Mouse (Mus musculus): ENCODE measurements around the gene Psmc5. TPM values are rescaled to one million over a fixed set of nuclear protein-coding genes. Genes with fewer than 3 reads are reported as not detected.

Gene Psmc5
- polyA plus RNA-seq, 1 experiment from 2014 or later: 288 TPM

DNA sequence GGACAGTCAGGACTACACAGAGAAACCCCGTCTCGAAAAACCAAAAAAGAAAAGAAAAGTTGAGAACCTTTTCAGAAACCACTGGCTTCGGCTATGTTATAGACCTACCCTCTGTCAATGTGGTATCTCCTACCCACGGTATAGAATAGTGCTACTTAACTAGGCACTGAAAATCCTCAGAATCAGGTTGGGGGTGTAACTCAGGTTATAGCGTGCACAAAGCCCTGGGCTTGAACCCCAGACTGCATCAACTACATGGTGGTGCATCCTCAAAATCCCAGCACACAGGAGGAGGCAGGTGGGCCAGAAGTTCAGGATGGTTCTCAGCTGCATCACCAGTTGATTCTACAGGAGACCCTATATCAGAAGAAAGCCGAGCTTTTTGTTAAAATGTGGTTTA lies 17.9 kb downstream of the Psmc5 start:
- Histone ChIP-seq H3K9me3 (ENCODE audit: low read depth, low read length) (no peaks in the 10 kb centered on the region), H3K4me1 (ENCODE audit: insufficient read depth) (peaks cover 25% of the 10 kb centered on the region), H3K27me3 (ENCODE audit: insufficient read depth, low read length) (no peaks in the 10 kb centered on the region), H3K9ac (0 out of 2 replicates have a peak overlapping the region, but pooled peaks have one; percentile 60), H3K4me3 (ENCODE audit: low read depth, low read length) (peak overlapping the region; percentile 98; the same call in 1 of the 2 replicates), H3K4me2 (peak overlapping the region; percentile 78), H3K36me3 (ENCODE audit: insufficient read depth) (peaks cover 6% of the 10 kb centered on the region; the same call in 1 of the 2 replicates), H3K27ac (ENCODE audit: low read depth) (peak overlapping the region; percentile 60; the same call in 1 of the 2 replicates)
- no peak for TF ChIP-seq CTCF (IDR thresholded peaks at IDR 0.05; ENCODE audit: low read depth)
- no peak for DNase-seq
- 94% methylated on average over 6 of the region's 6 CpGs for WGBS
- ATAC-seq (ENCODE audit: insufficient read depth): no peak

GRCm38 (mm10) chr11:106274374-106274773 lies 18.4 kb downstream of the Psmc5 start:
- TF ChIP-seq CTCF (IDR thresholded peaks at IDR 0.05; ENCODE audit: low read depth): no peak
- Histone ChIP-seq H3K36me3 (ENCODE audit: insufficient read depth) (peaks cover 6% of the 10 kb centered on the region; the same call in 1 of the 2 replicates), H3K9me3 (ENCODE audit: low read depth, low read length) (no peaks in the 10 kb centered on the region), H3K9ac (no peak overlapping the region), H3K4me2 (no peak overlapping the region), H3K4me1 (ENCODE audit: insufficient read depth) (peaks cover 20% of the 10 kb centered on the region), H3K27ac (ENCODE audit: low read depth) (peak overlapping the region; percentile 78), H3K27me3 (ENCODE audit: insufficient read depth, low read length) (no peaks in the 10 kb centered on the region), H3K4me3 (ENCODE audit: low read depth, low read length) (no peak overlapping the region)
- ATAC-seq (ENCODE audit: insufficient read depth): no peak
- no peak for DNase-seq
- 92% methylated on average over 1 of the region's 1 CpGs for WGBS

DNA sequence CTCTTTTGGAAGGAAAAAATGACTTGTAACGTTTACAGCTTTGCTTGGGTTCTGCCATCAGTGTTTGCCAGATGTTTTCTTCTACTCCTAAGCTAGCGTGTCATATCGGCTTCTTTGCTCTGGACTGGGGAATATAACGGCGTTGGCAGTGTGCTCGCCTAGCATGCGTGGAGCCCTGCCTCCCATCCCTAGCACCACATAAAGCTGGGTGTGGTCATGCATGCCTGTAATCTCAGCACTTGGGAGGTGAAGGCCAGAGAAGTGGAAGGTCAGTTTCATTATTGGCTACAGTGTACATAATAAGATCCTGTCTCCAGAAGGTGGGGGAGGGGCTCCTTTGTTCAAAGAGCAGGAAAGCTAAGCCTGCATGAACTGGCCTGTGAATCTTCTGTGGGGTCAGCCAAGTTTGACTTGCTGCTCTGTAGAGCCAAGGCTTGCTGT lies 19.0 kb downstream of the Psmc5 start:
- Histone ChIP-seq H3K4me2 (0 out of 2 replicates have a peak overlapping the region, but pooled peaks have one; percentile 4), H3K27me3 (ENCODE audit: insufficient read depth, low read length) (no peaks in the 10 kb centered on the region), H3K9me3 (ENCODE audit: low read depth, low read length) (no peaks in the 10 kb centered on the region), H3K36me3 (ENCODE audit: insufficient read depth) (peaks cover 6% of the 10 kb centered on the region; the same call in 1 of the 2 replicates), H3K4me1 (ENCODE audit: insufficient read depth) (peaks cover 18% of the 10 kb centered on the region), H3K27ac (ENCODE audit: low read depth) (peak overlapping the region; percentile 78), H3K9ac (no peak overlapping the region), H3K4me3 (ENCODE audit: low read depth, low read length) (no peak overlapping the region)
- TF ChIP-seq CTCF (IDR thresholded peaks at IDR 0.05; ENCODE audit: low read depth): no peak
- WGBS: 40% methylated on average over 7 of the region's 7 CpGs
- peak; percentile 28; the same call in 1 of the 2 replicates for ATAC-seq (ENCODE audit: insufficient read depth)
- peak; percentile 83 for DNase-seq

- peak; percentile 89 for TF ChIP-seq CTCF (IDR thresholded peaks at IDR 0.05; ENCODE audit: low read depth)
- H3K27ac ChIP-seq (ENCODE audit: low read depth): peak within 1 kb of the TSS; percentile 78; the same call in 1 of the 2 replicates
- H3K9me3 ChIP-seq (ENCODE audit: low read depth, low read length): no peaks in the 10 kb centered on the region
- no peaks in the 10 kb centered on the region for H3K36me3 ChIP-seq (ENCODE audit: insufficient read depth)
- no peaks in the 10 kb centered on the region for H3K27me3 ChIP-seq (ENCODE audit: insufficient read depth, low read length)
- peaks cover 12% of the 10 kb centered on the region for H3K4me1 ChIP-seq (ENCODE audit: insufficient read depth)
- H3K9ac ChIP-seq: no peak within 1 kb of the TSS
- ATAC-seq (ENCODE audit: insufficient read depth) (peak; percentile 13; the same call in 1 of the 2 replicates), DNase-seq (peak; percentile 99)
- H3K4me3 ChIP-seq (ENCODE audit: low read depth, low read length): 0 out of 2 replicates have a peak within 1 kb of the TSS, but pooled peaks have one; percentile 10
- 5% methylated on average over 25 of the region's 25 CpGs for WGBS
- peak within 1 kb of the TSS; percentile 53 for H3K4me2 ChIP-seq
Observed at GRCm38 (mm10) chr11:106276454-106276853, 20.5 kb downstream of the Psmc5 start, which contains the start of gene Tcam1. TSS of gene Tcam1 (plus strand) at chr11:106276672.

GRCm38 (mm10) chr11:106282452-106282851 lies 26.5 kb downstream of the Psmc5 start:
- no peaks in the 10 kb centered on the region for H3K36me3 ChIP-seq (ENCODE audit: insufficient read depth)
- 75% methylated on average over 6 of the region's 6 CpGs for WGBS
- H3K4me1 ChIP-seq (ENCODE audit: insufficient read depth): no peaks in the 10 kb centered on the region
- no peaks in the 10 kb centered on the region for H3K9me3 ChIP-seq (ENCODE audit: low read depth, low read length)
- no peak overlapping the region for H3K4me2 ChIP-seq
- no peaks in the 10 kb centered on the region for H3K27me3 ChIP-seq (ENCODE audit: insufficient read depth, low read length)
- H3K27ac ChIP-seq (ENCODE audit: low read depth): no peak overlapping the region
- DNase-seq: no peak
- no peak for TF ChIP-seq CTCF (IDR thresholded peaks at IDR 0.05; ENCODE audit: low read depth)
- no peak for ATAC-seq (ENCODE audit: insufficient read depth)
- no peak overlapping the region for H3K9ac ChIP-seq
- no peak overlapping the region for H3K4me3 ChIP-seq (ENCODE audit: low read depth, low read length)

- H3K4me2 ChIP-seq: no peak overlapping the region
- no peaks in the 10 kb centered on the region for H3K27me3 ChIP-seq (ENCODE audit: insufficient read depth, low read length)
- no peak for TF ChIP-seq CTCF (IDR thresholded peaks at IDR 0.05; ENCODE audit: low read depth)
- H3K4me3 ChIP-seq (ENCODE audit: low read depth, low read length): no peak overlapping the region
- DNase-seq (no peak), ATAC-seq (ENCODE audit: insufficient read depth) (no peak)
- no peaks in the 10 kb centered on the region for H3K4me1 ChIP-seq (ENCODE audit: insufficient read depth)
- no peak overlapping the region for H3K9ac ChIP-seq
- no peak overlapping the region for H3K27ac ChIP-seq (ENCODE audit: low read depth)
- no peaks in the 10 kb centered on the region for H3K9me3 ChIP-seq (ENCODE audit: low read depth, low read length)
- H3K36me3 ChIP-seq (ENCODE audit: insufficient read depth): no peaks in the 10 kb centered on the region
- WGBS: 84% methylated on average over 4 of the region's 4 CpGs
Observed at GRCm38 (mm10) chr11:106283371-106283770, 27.4 kb downstream of the Psmc5 start.

- no peak for TF ChIP-seq CTCF (IDR thresholded peaks at IDR 0.05; ENCODE audit: low read depth)
- DNase-seq (no peak), ATAC-seq (ENCODE audit: insufficient read depth) (no peak)
- no peak overlapping the region for H3K9ac ChIP-seq
- WGBS: 55% methylated on average over 8 of the region's 8 CpGs
- no peaks in the 10 kb centered on the region for H3K9me3 ChIP-seq (ENCODE audit: low read depth, low read length)
- H3K4me1 ChIP-seq (ENCODE audit: insufficient read depth): no peaks in the 10 kb centered on the region
- H3K36me3 ChIP-seq (ENCODE audit: insufficient read depth): no peaks in the 10 kb centered on the region
- no peak overlapping the region for H3K4me3 ChIP-seq (ENCODE audit: low read depth, low read length)
- H3K27ac ChIP-seq (ENCODE audit: low read depth): no peak overlapping the region
- no peaks in the 10 kb centered on the region for H3K27me3 ChIP-seq (ENCODE audit: insufficient read depth, low read length)
- no peak overlapping the region for H3K4me2 ChIP-seq
Observed at GRCm38 (mm10) chr11:106284126-106284525, 28.2 kb downstream of the Psmc5 start.
